Mouse (Mus musculus) forelimb bud, embryonic 11.5 days (tissue): ENCODE data around the gene Ptprd.

Source experiments
- DNase-seq: peaks from one replicate; pipeline ENCODE4 v3.0.0-alpha.2; 2012; ENCODE audit warnings: low read depth, low spot score

The Ptprd gene

DNA sequence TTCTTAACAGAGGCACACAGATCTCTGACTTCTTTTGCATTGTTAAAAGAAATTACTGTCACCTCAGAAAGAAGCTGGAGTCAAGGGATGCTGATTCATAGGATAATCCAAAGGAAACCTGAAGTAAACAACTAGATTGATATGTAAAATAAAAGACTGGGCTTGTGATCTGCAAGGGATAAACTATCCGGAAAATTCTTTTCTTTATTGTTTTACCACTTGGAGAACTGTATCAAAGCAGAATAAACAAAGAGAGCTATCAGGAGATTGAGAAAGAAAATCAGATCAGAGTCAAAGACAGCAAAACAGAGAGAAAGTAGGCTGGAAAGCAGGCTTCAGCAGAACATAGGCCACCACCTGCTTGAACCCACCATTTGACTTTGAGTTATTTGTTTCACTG, 962.0 kb downstream of the Ptprd start:
- no peak for DNase-seq

DNA sequence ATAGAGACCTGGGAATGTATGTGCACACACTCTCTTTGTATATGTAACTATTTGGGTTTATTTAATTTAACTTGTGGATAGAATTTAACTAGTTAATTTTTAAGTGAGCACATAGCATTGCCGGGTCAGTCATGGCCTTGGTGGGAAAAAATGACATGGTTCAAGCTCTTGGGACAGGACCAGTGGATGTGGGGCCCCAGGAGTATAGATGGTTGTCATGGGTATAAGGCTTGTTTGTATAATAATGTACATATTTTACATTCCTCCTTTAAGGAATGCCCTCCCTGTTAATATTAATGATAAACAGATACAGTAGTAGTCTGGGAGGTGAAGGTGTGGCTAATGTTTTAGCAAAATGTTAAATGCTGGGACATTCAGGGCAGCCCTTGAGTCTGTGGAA, 962.8 kb downstream of the Ptprd start:
- no peak for DNase-seq

GRCm38 (mm10) chr4:77241852-77242455, 969.8 kb downstream of the Ptprd start:
- no peak for DNase-seq

GRCm38 (mm10) chr4:77238144-77238543, 973.6 kb downstream of the Ptprd start:
- DNase-seq: no peak

DNA sequence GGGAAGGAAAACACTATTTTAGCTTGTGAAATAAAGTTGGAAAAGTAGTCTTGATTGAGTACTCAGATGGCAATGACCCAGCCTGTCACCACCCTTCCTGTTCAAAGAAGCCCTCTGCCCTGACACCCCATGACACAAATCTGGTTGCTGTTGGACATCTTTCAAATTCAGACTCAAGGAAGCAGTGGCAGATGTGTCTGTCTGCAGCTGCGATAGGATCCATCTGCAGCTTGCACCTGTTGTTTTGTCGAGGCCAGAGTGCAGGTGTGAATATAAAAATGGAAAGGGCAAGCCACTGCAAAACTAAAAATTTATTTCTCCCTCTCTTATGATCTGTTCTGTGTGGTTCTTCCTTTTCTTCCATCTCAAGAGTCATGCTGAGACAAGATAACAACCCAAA, 978.5 kb downstream of the Ptprd start:
- DNase-seq: no peak

DNA sequence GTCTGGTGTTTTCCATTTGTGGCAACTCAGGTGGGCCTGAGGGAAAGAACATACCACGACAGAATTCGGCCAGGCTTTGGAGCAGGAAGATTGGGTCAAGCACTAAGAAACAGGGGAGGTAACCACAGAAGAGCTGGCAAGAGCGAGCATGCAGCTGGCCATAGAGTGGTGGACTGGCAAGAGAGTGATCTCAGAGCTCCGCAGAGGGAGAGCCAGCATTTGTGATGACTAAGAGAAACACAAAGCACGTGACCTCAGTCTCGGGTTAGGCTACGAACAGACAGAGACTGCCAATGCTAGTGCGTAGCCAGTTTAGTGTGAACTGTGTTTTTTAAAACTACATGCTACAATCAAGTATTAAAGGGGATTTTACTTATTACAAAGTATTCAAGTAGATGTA, 1042.9 kb downstream of the Ptprd start:
- no peak for DNase-seq

GRCm38 (mm10) chr4:77157601-77158000, 1054.2 kb downstream of the Ptprd start:
- DNase-seq: no peak

DNA sequence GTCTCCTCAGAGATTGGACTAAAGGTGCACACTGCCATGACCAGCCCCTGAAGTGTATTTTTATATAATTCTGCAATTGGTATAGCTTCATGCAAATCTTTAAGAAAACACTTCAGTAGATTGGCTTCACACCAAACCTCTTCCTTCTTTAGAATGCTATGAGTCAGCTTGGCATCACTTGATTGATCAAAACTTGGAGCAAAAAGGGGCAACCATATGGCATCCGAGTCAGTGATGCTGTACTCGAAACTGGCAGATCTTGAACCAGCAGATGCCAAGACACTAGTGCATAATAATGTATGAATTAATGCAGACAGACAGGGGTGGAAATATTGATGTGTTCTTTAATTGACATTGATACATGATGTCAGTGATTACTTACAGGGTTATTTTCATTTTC, 1056.2 kb downstream of the Ptprd start:
- DNase-seq: no peak

- no peak for DNase-seq
Observed at GRCm38 (mm10) chr4:77155037-77155436, 1056.7 kb downstream of the Ptprd start.

- DNase-seq: no peak
Observed at GRCm38 (mm10) chr4:77124852-77125251, 1086.9 kb downstream of the Ptprd start.

GRCm38 (mm10) chr4:77110894-77111293, 1100.9 kb downstream of the Ptprd start:
- no peak for DNase-seq

- no peak for DNase-seq
Observed at GRCm38 (mm10) chr4:77107291-77107690, 1104.5 kb downstream of the Ptprd start.

DNA sequence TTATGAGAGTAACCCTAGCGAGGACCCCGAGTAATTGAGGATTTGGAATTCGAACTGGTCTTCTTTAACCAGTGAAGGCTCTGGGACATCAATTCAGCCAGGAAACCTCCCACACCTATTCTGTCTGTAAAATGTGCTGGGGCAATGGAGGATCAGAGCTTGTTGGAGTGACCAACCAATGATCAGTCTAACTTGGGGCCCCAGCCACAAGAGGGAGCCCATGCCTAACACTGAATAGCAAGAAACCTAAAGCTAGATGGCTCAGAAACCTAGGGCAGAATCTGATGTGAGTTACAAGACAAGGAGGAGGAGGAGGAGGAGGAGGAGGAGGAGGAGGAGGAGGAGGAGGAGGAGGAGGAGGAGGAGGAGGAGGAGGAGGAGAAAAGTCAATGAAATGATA, 1128.6 kb downstream of the Ptprd start:
- peak; percentile 30 for DNase-seq

- no peak for DNase-seq
Observed at GRCm38 (mm10) chr4:77077607-77078006, 1134.2 kb downstream of the Ptprd start.

DNA sequence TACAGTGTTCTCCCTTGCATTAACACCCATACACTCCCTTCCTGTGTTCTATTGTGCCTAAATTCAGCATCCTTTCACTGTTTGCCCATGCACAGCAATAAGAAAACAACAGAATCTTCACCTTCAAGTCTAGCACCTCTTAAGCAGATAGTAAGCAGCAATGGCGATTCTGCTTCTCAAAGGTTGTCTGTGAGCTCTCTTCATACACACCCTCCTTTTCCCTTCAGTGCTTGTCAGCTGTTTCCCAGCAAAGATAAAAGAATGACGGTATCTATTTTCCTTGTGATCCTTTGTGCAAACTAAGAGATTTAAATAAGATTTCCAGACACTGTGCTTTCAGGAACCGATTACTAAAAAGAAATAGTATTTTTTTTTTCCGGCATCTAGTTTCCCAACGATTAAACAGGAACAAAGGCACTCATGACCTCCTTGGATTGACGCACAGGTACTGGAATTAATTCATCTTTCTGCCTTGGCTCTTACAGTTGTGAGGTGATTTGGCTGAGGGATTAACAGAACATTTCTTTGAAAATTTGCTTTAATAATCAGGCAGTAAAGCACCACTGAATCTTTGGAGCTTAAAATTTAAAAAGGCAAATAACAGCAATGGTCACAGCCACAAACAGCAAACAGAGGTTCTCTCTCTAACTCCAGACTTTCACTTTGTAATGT, 1161.1 kb downstream of the Ptprd start:
- no peak for DNase-seq

- DNase-seq: no peak
Observed at GRCm38 (mm10) chr4:77004483-77004882, 1207.3 kb downstream of the Ptprd start.

- DNase-seq: no peak
Observed at GRCm38 (mm10) chr4:76996172-76996571, 1215.6 kb downstream of the Ptprd start.

DNA sequence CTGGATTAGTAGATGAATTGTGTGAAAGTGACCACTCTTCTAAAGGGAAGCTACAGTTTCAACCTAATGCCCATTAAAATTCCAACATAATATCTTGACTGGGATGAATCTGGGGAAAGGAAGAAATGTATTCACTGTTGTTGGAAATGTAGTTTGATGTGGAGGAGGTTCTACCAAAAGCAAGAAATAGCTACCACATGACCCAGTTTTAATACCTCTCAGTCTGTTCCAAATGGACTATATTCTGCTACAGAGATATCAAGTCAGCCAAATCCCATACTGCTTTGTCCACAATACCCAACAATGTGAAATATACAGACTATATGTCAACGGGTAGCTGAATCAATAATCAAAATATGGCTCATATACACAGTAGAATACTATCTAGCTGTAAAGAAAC, 1221.8 kb downstream of the Ptprd start:
- DNase-seq: no peak

- peak; percentile 26 for DNase-seq
Observed at GRCm38 (mm10) chr4:76977056-76977809, 1234.5 kb downstream of the Ptprd start.

- DNase-seq: peak; percentile 57
Observed at GRCm38 (mm10) chr4:76948251-76948650, 1263.5 kb downstream of the Ptprd start.

DNA sequence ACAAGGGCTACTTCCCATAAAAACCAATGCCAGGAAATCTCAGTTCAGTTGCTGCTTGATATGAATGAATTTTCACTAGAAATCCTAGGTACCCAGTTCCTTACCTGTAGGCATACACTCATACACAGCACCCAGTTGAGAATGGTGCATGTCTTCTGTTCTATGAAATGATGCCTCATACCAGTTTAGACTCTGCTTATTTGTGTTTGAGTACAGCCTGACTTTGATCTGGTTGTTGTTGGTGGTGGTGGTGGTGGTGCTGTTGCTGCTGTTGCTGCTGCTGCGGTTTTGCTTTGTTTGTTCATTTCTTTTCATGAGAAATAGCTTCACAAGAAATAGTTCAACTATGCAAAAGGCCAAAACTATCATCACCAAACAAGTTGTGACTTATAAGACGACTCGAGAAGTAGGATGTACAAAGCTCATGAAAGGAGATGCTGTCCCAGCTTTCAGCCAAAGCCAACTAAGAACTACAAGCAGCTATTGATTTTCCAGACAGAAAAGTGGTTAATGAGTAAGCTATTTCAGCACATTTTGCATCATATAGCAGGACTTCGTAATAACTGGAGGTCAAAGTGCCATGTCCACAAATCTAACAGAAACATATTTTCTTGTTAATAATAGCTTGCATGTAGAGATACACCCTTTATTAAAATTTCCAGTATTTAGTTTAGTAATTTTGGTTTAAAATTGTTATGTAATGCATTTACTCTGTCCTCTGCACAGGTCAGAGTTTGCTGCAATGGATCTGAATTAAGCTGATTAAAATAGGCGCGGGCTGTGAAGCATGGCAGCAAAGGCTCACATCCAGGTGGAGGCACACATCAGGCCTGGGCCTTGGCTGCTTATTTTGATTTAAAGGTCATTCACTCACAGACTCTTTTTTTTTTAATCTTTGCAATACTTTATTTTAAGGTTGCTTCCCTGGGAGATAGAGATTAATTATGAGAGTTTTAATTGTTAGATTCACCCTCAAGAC, 1270.1 kb downstream of the Ptprd start:
- DNase-seq: no peak

- DNase-seq: no peak
Observed at GRCm38 (mm10) chr4:76931559-76931958, 1280.2 kb downstream of the Ptprd start.
